ENCODE assay signal across 9 mouse cellular contexts in genomic region chr13:30786235-30787035, GRCm38 (mm10). TPM values are rescaled to one million over a fixed set of nuclear protein-coding genes. Genes with fewer than 3 reads are reported as not detected.
DNase-seq lines count a peak whose midpoint lies in the region; ATAC-seq lines count a peak whose summit lies in the region.
"Had no signal": no experiment of that assay in that cellular context is flagged by ENCODE, and none has a peak within 500 bp of the region (broad histone marks: within the 10 kb centered on the region; RNA-seq: fewer than 3 reads in every experiment).

No protein-coding gene starts in this region.

- no peak overlapping the region for H3K27ac ChIP-seq in midbrain, embryonic 14.5 days (replicated peaks; ENCODE audit: low read depth, low read length)
- H3K27ac ChIP-seq in midbrain, embryonic 15.5 days: no peak overlapping the region
- H3K27ac ChIP-seq in intestine, embryonic 15.5 days: no peak overlapping the region
- H3K27ac ChIP-seq: neural tube, embryonic 13.5 days had no signal

- no peaks in the 10 kb centered on the region for H3K36me3 ChIP-seq in midbrain, embryonic 14.5 days (ENCODE audit: control insufficient read depth, insufficient read depth, low read length)
- H3K36me3 ChIP-seq in midbrain, embryonic 15.5 days (replicated peaks): no peaks in the 10 kb centered on the region
- H3K36me3 ChIP-seq in intestine, embryonic 15.5 days: no peaks in the 10 kb centered on the region
- H3K36me3 ChIP-seq: neural tube, embryonic 13.5 days had no signal

- H3K4me2 ChIP-seq in midbrain, embryonic 14.5 days (ENCODE audit: low read length): no peak overlapping the region
- H3K4me2 ChIP-seq in midbrain, embryonic 15.5 days: no peak overlapping the region
- no peak overlapping the region for H3K4me2 ChIP-seq in intestine, embryonic 15.5 days (replicated peaks)
- H3K4me2 ChIP-seq: neural tube, embryonic 13.5 days had no signal

- 0 out of 2 replicates have a peak, but pooled peaks have one; percentile 18 for ATAC-seq in midbrain, embryonic 14.5 days (ENCODE audit: low FRiP score, low TSS enrichment)
- ATAC-seq in midbrain, embryonic 15.5 days (replicated peaks): no peak
- ATAC-seq in intestine, embryonic 15.5 days: no peak
- ATAC-seq in erythroid progenitor cell, adult 5-6 weeks (replicated peaks; ENCODE audit: low FRiP score, poor library complexity, severe bottlenecking): no peak

- no peaks in the 10 kb centered on the region for H3K4me1 ChIP-seq in midbrain, embryonic 14.5 days (ENCODE audit: control insufficient read depth, insufficient read depth, low read length)
- 0 out of 2 replicates have a peak, but pooled peaks cover 2% of the 10 kb centered on the region for H3K4me1 ChIP-seq in midbrain, embryonic 15.5 days
- H3K4me1 ChIP-seq in intestine, embryonic 15.5 days (replicated peaks): no peaks in the 10 kb centered on the region

- intact Hi-C loops in left cerebral cortex, postnatal 25 days (cut with DNase I): loop anchor here (1.0 kb wide), 2 partner anchors 120 to 178 kb away; no protein-coding TSS in a partner anchor

- no peak overlapping the region for H3K4me3 ChIP-seq in midbrain, embryonic 14.5 days (replicated peaks; ENCODE audit: low read depth, low read length)
- H3K4me3 ChIP-seq in midbrain, embryonic 15.5 days: no peak overlapping the region
- no peak overlapping the region for H3K4me3 ChIP-seq in intestine, embryonic 15.5 days (replicated peaks)
- H3K4me3 ChIP-seq: neural tube, embryonic 13.5 days had no signal

- WGBS in midbrain, embryonic 14.5 days: 87% methylated on average over 5 of the region's 5 CpGs
- WGBS in midbrain, embryonic 15.5 days: 81% methylated on average over 5 of the region's 5 CpGs
- WGBS in intestine, embryonic 15.5 days: 68% methylated on average over 5 of the region's 5 CpGs

- no peak for DNase-seq in midbrain, embryonic 14.5 days
- peak; percentile 80 to 81 for DNase-seq in frontal cortex, postnatal 36 days (ENCODE audit: low spot score in 2 of 2)
- peak; percentile 65 to 95 for DNase-seq in left cerebral cortex, postnatal 25 days (ENCODE audit: low spot score in 2 of 2)
- DNase-seq in thymus, postnatal 0 days (ENCODE audit: low spot score): peak; percentile 78
- no peak for DNase-seq in adipocyte (ENCODE audit: low spot score)

- no peak overlapping the region for H3K9ac ChIP-seq in midbrain, embryonic 14.5 days (replicated peaks; ENCODE audit: low read length)
- no peak overlapping the region for H3K9ac ChIP-seq in midbrain, embryonic 15.5 days
- H3K9ac ChIP-seq in intestine, embryonic 15.5 days: no peak overlapping the region
- H3K9ac ChIP-seq: neural tube, embryonic 13.5 days had no signal

- no peaks in the 10 kb centered on the region for H3K27me3 ChIP-seq in midbrain, embryonic 14.5 days (ENCODE audit: control insufficient read depth, insufficient read depth, low read length)
- no peaks in the 10 kb centered on the region for H3K27me3 ChIP-seq in midbrain, embryonic 15.5 days (replicated peaks)
- H3K27me3 ChIP-seq in intestine, embryonic 15.5 days (replicated peaks): no peaks in the 10 kb centered on the region
- H3K27me3 ChIP-seq: neural tube, embryonic 13.5 days had no signal

- no peaks in the 10 kb centered on the region for H3K9me3 ChIP-seq in midbrain, embryonic 14.5 days (ENCODE audit: control insufficient read depth, low read length)
- no peaks in the 10 kb centered on the region for H3K9me3 ChIP-seq in midbrain, embryonic 15.5 days
- no peaks in the 10 kb centered on the region for H3K9me3 ChIP-seq in intestine, embryonic 15.5 days
- H3K9me3 ChIP-seq: neural tube, embryonic 13.5 days had no signal

RNA-seq across cellular contexts. Expression of gene Irf4, which starts 37.4 kb away (rescaled TPM):
- 0.04 and 0.17 TPM in 2 replicates for polyA plus RNA-seq in midbrain, embryonic 14.5 days (2014; fragmentation: Nextera tagmentation; extraction: Ambion mirVana)
- 0.08 and 0.17 TPM in 2 replicates for polyA plus RNA-seq in midbrain, embryonic 15.5 days (2015; fragmentation: Nextera tagmentation; extraction: Ambion mirVana)
- under 1 TPM; 0.11 to 0.28 TPM for total RNA-seq in left cerebral cortex, postnatal 25 days (2021)
- 1.6 and 1.7 TPM in 2 replicates for polyA plus RNA-seq in thymus, postnatal 0 days (2015; fragmentation: Nextera tagmentation; extraction: Ambion mirVana)
- 0.11 and 0.18 TPM in 2 replicates for polyA plus RNA-seq in intestine, embryonic 15.5 days (2015; fragmentation: Nextera tagmentation; extraction: Ambion mirVana)
- total RNA-seq in erythroid progenitor cell, adult 5-6 weeks (2015; ENCODE audit: low replicate concordance): 8.6 and 11.3 TPM in 2 replicates
- total RNA-seq in erythroid progenitor cell, adult 5-6 weeks (2017; ENCODE audit: low replicate concordance): 5.1 TPM in 2 replicates

Comparison
In these comparisons a context has a peak if more than half of its experiments do, and no peak if none do; other contexts are left out.
1. DNase-seq: peak in frontal cortex, postnatal 36 days (2 of 2), left cerebral cortex, postnatal 25 days (2 of 2) and thymus, postnatal 0 days (single experiment); none in midbrain, embryonic 14.5 days (single experiment) and adipocyte (single experiment).